Mouse (Mus musculus): ENCODE data around the gene Hs3st4. TPM values are rescaled to one million over a fixed set of nuclear protein-coding genes. Genes with fewer than 3 reads are reported as not detected.

Gene Hs3st4
- polyA plus RNA-seq, 1 experiment from 2014 or later, result 0.06 TPM

DNA sequence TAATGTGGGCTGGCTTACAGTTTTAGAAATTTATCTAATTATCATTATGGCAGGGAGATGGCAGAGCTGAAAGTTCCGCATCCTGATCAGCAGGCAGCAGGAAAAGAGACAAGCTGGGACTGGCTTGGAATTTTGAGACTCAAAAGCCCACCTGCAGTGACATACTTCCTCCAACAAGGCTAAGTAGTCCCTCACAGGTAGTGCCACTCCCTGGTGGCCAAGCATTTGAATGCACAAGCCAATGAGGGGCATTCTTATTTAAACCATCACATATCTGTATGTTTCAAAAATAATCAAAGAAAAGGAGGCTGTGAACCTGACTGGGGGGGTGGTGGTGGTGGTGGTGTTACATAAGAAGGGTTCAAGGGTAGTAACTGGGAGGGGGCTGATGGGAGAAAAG, 101.1 kb downstream of the Hs3st4 start:
- H3K4me2 ChIP-seq (replicated peaks; ENCODE audit: low read depth, low read length), result no peak overlapping the region
- WGBS, result 79% methylated on average over 1 of the region's 1 CpGs
- no peaks in the 10 kb centered on the region for H3K36me3 ChIP-seq (ENCODE audit: insufficient read depth, low read length)
- no peak overlapping the region for H3K4me3 ChIP-seq (ENCODE audit: low read length)
- H3K9me3 ChIP-seq (ENCODE audit: low read length), result peaks cover 4% of the 10 kb centered on the region; the same call in 1 of the 2 replicates
- no peak overlapping the region for H3K27ac ChIP-seq (ENCODE audit: low read length)
- H3K9ac ChIP-seq (replicated peaks; ENCODE audit: low read length), result no peak overlapping the region
- no peaks in the 10 kb centered on the region for H3K27me3 ChIP-seq (ENCODE audit: insufficient read depth, low read length)
- no peak for ATAC-seq (ENCODE audit: low FRiP score, low TSS enrichment)
- H3K4me1 ChIP-seq (ENCODE audit: insufficient read depth, low read length), result no peaks in the 10 kb centered on the region

DNA sequence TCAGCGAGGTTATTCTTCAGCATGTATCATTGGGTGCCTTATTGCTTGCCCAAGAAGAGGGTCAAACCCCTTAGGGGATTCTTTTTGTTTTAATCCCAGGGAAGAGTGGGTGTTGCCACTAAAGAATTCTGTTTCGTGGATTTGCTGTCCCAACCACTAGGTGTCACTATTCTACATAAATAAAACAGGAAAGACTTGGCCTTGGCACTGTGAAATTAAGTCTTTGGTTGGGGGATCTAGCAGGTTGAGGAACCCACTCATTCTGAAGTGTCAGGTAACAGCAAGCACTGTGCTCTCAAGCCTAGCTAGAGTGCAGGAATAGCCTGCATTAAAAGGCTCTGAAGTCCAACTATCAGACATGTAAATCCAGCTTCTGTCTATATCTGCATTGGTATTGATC, 146.3 kb downstream of the Hs3st4 start:
- Histone ChIP-seq H3K36me3 (ENCODE audit: insufficient read depth, low read length) (no peaks in the 10 kb centered on the region), H3K27me3 (ENCODE audit: insufficient read depth, low read length) (no peaks in the 10 kb centered on the region), H3K4me1 (ENCODE audit: insufficient read depth, low read length) (no peaks in the 10 kb centered on the region), H3K9ac (replicated peaks; ENCODE audit: low read length) (no peak overlapping the region), H3K4me3 (ENCODE audit: low read length) (no peak overlapping the region), H3K27ac (ENCODE audit: low read length) (no peak overlapping the region), H3K9me3 (ENCODE audit: low read length) (no peaks in the 10 kb centered on the region), H3K4me2 (replicated peaks; ENCODE audit: low read depth, low read length) (no peak overlapping the region)
- ATAC-seq (ENCODE audit: low FRiP score, low TSS enrichment), result no peak
- WGBS, result 6% methylated on average over 2 of the region's 2 CpGs

DNA sequence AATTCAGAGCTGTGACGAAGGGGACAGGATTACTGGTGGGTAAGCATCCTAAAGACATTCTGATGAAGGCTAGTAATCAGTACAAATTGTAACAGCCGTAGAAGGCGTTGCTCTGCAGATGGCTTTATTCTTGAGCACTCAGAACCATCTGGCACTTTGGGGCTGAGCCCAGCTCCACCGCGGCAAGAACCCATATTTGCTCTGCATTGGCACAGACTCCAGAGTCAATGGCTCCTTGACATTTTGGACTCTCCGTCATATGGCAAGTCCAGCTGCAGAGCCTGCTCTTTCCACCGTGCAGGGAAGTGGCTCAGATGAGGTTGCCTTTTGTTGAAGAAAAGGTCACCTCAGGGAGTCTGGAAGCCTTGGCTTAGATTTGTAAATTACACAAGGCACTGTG, 148.6 kb downstream of the Hs3st4 start:
- ATAC-seq (ENCODE audit: low FRiP score, low TSS enrichment), result no peak
- no peaks in the 10 kb centered on the region for H3K9me3 ChIP-seq (ENCODE audit: low read length)

DNA sequence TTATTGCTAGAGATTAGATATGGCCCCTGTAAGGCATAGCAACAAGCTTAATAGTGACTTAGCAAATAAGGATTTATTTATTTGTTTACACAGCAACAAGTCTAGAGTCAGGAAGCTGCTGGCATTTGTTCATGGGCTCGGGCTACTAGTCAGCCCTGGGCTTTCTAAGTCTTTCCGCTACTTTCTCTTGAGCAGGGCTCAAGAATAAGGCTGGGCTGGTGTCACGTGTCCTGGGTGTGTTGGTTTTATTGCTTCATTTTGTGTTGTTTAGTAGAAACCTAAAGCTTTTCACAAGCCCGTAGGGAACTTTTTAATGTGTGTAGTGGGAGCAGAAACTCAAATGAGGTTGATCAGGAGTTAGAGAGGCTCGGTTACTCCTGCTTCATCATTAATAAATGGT, 153.5 kb downstream of the Hs3st4 start:
- ATAC-seq (ENCODE audit: low FRiP score, low TSS enrichment), result no peak
- H3K9ac ChIP-seq (replicated peaks; ENCODE audit: low read length), result no peak overlapping the region
- H3K4me2 ChIP-seq (replicated peaks; ENCODE audit: low read depth, low read length), result no peak overlapping the region
- H3K4me3 ChIP-seq (ENCODE audit: low read length), result no peak overlapping the region
- WGBS, result 53% methylated on average over 5 of the region's 5 CpGs
- no peaks in the 10 kb centered on the region for H3K27me3 ChIP-seq (ENCODE audit: insufficient read depth, low read length)
- no peak overlapping the region for H3K27ac ChIP-seq (ENCODE audit: low read length)
- no peaks in the 10 kb centered on the region for H3K9me3 ChIP-seq (ENCODE audit: low read length)
- H3K4me1 ChIP-seq (ENCODE audit: insufficient read depth, low read length), result no peaks in the 10 kb centered on the region
- H3K36me3 ChIP-seq (ENCODE audit: insufficient read depth, low read length), result no peaks in the 10 kb centered on the region

More for the DNA sequence above, 148.6 kb downstream of the Hs3st4 start:
- Histone ChIP-seq H3K27me3 (ENCODE audit: insufficient read depth, low read length) (no peaks in the 10 kb centered on the region), H3K4me3 (ENCODE audit: low read length) (no peak overlapping the region), H3K4me1 (ENCODE audit: insufficient read depth, low read length) (no peaks in the 10 kb centered on the region), H3K9ac (replicated peaks; ENCODE audit: low read length) (no peak overlapping the region), H3K27ac (ENCODE audit: low read length) (no peak overlapping the region), H3K36me3 (ENCODE audit: insufficient read depth, low read length) (no peaks in the 10 kb centered on the region), H3K4me2 (replicated peaks; ENCODE audit: low read depth, low read length) (no peak overlapping the region)
- 70% methylated on average over 7 of the region's 7 CpGs for WGBS

DNA sequence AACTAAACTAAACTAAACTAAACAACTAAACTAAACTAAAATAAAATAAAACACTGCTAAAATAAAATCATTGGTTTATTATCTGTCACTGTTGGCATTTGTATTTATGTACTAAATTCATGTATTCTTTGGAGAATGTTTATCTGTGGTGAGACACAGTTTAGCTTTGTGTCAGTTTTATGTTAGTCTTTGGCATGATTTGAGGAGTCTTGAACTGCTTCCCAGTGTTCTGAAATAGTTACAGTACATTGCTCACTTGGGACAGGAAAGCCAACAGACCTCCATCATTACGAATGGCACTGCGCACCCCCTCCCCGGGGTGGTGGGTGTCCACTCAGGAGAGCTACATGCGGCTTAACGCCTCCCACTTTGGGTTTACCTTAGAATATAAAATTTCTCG, 158.6 kb downstream of the Hs3st4 start:
- Histone ChIP-seq H3K4me3 (ENCODE audit: low read length) (no peak overlapping the region), H3K4me2 (replicated peaks; ENCODE audit: low read depth, low read length) (no peak overlapping the region), H3K4me1 (ENCODE audit: insufficient read depth, low read length) (no peaks in the 10 kb centered on the region), H3K27ac (ENCODE audit: low read length) (no peak overlapping the region), H3K27me3 (ENCODE audit: insufficient read depth, low read length) (no peaks in the 10 kb centered on the region), H3K9ac (replicated peaks; ENCODE audit: low read length) (no peak overlapping the region), H3K36me3 (ENCODE audit: insufficient read depth, low read length) (no peaks in the 10 kb centered on the region), H3K9me3 (ENCODE audit: low read length) (no peaks in the 10 kb centered on the region)
- WGBS, result 60% methylated on average over 6 of the region's 6 CpGs
- peak; percentile 51; the same call in 1 of the 2 replicates for ATAC-seq (ENCODE audit: low FRiP score, low TSS enrichment)

DNA sequence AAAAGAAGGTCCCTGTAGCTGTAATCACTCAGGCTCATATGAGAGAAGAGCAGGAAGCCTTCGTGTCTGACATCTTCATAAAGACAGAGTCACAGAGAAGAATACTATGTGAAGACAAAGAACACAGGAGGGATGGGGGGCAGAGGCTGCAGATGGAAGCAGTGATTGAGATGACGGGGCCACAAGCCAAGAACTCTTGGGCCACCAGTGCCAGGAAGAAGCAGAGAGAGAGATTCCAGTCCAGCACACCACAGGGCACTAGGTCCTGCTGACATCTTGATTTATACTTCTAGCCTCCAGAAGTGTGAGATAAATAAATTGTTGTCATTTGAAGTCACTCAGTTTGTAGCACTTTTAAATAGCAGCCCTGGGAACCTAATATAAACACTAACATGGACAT, 168.2 kb downstream of the Hs3st4 start:
- ATAC-seq (ENCODE audit: low FRiP score, low TSS enrichment), result no peak
- H3K9ac ChIP-seq (replicated peaks; ENCODE audit: low read length), result no peak overlapping the region
- H3K36me3 ChIP-seq (ENCODE audit: insufficient read depth, low read length), result no peaks in the 10 kb centered on the region
- WGBS, result 73% methylated on average over 2 of the region's 2 CpGs
- no peak overlapping the region for H3K4me2 ChIP-seq (replicated peaks; ENCODE audit: low read depth, low read length)
- H3K9me3 ChIP-seq (ENCODE audit: low read length), result no peaks in the 10 kb centered on the region
- H3K27me3 ChIP-seq (ENCODE audit: insufficient read depth, low read length), result no peaks in the 10 kb centered on the region
- no peak overlapping the region for H3K27ac ChIP-seq (ENCODE audit: low read length)
- H3K4me1 ChIP-seq (ENCODE audit: insufficient read depth, low read length), result no peaks in the 10 kb centered on the region
- H3K4me3 ChIP-seq (ENCODE audit: low read length), result no peak overlapping the region

DNA sequence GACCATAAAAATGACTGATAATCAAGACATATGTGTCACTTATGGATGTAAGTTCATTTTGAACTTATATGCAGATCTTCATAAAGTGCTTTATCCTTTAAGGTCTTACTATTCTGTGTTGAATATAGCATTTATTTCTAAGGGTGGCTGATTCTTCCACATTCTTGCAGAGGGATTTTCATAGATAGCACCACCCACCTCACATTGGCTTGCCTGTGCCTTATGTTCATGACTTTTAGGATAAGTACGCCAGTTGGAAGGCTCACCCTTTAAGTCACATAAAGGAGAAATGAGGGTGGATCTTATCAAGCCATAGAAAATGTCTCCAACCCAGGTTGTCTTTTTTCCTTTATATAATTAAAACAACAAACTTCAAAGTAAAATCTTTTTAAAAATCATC, 180.6 kb downstream of the Hs3st4 start:
- no peaks in the 10 kb centered on the region for H3K36me3 ChIP-seq (ENCODE audit: insufficient read depth, low read length)
- no peak overlapping the region for H3K4me2 ChIP-seq (replicated peaks; ENCODE audit: low read depth, low read length)
- H3K4me1 ChIP-seq (ENCODE audit: insufficient read depth, low read length), result no peaks in the 10 kb centered on the region
- H3K9me3 ChIP-seq (ENCODE audit: low read length), result no peaks in the 10 kb centered on the region
- H3K4me3 ChIP-seq (ENCODE audit: low read length), result no peak overlapping the region
- no peak overlapping the region for H3K9ac ChIP-seq (replicated peaks; ENCODE audit: low read length)
- no peak overlapping the region for H3K27ac ChIP-seq (ENCODE audit: low read length)
- ATAC-seq (ENCODE audit: low FRiP score, low TSS enrichment), result no peak
- WGBS, result 93% methylated on average over 1 of the region's 1 CpGs
- no peaks in the 10 kb centered on the region for H3K27me3 ChIP-seq (ENCODE audit: insufficient read depth, low read length)

DNA sequence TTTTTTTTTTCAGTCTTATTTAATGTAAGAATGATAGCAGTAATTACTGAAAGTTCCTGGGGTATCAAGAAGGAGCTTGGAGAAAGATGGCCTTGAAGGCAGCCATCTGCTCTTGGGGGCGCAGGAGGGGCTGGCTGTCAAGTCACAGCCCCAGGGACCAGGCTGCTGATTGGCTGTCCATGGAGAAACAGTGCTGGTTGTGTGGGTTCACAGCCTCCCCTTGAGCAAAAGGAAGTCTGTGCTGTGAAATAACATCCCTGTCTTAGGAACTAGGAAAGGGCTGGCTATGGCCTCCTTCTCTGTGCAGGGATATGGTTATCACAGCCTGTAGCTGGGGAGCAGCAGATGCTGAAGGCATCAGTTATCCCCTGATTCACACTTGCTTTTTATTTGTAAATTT, 183.6 kb downstream of the Hs3st4 start:
- no peaks in the 10 kb centered on the region for H3K36me3 ChIP-seq (ENCODE audit: insufficient read depth, low read length)
- no peak overlapping the region for H3K4me2 ChIP-seq (replicated peaks; ENCODE audit: low read depth, low read length)
- 63% methylated on average over 1 of the region's 1 CpGs for WGBS
- ATAC-seq (ENCODE audit: low FRiP score, low TSS enrichment), result no peak
- H3K27me3 ChIP-seq (ENCODE audit: insufficient read depth, low read length), result no peaks in the 10 kb centered on the region
- H3K4me1 ChIP-seq (ENCODE audit: insufficient read depth, low read length), result no peaks in the 10 kb centered on the region
- H3K4me3 ChIP-seq (ENCODE audit: low read length), result no peak overlapping the region
- no peak overlapping the region for H3K27ac ChIP-seq (ENCODE audit: low read length)
- H3K9ac ChIP-seq (replicated peaks; ENCODE audit: low read length), result no peak overlapping the region
- no peaks in the 10 kb centered on the region for H3K9me3 ChIP-seq (ENCODE audit: low read length)

DNA sequence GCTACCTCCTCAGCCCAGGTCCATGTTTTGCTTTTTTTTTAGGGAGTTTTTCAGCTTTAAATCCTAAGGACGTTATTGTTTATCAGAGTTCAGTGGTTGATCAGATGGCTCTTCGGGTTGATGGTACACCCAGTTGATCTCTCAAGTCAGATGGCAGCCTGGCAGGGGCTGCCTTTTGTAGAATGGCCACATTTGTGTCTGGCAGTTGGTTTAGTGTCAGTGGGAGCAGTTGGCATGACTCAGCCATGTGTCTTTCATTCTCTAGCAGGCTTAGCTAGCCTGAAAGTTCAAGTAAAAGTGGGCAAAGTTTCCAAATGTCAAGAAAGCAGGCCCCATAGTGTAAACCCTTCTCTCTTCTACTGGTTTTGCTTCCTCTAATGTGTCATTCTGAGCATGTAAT, 186.1 kb downstream of the Hs3st4 start:
- Histone ChIP-seq H3K4me2 (replicated peaks; ENCODE audit: low read depth, low read length) (no peak overlapping the region), H3K9me3 (ENCODE audit: low read length) (no peaks in the 10 kb centered on the region), H3K4me3 (ENCODE audit: low read length) (no peak overlapping the region), H3K27me3 (ENCODE audit: insufficient read depth, low read length) (no peaks in the 10 kb centered on the region), H3K27ac (ENCODE audit: low read length) (no peak overlapping the region), H3K4me1 (ENCODE audit: insufficient read depth, low read length) (no peaks in the 10 kb centered on the region), H3K36me3 (ENCODE audit: insufficient read depth, low read length) (no peaks in the 10 kb centered on the region), H3K9ac (replicated peaks; ENCODE audit: low read length) (no peak overlapping the region)
- no peak for ATAC-seq (ENCODE audit: low FRiP score, low TSS enrichment)
- WGBS, result 80% methylated on average over 2 of the region's 2 CpGs

DNA sequence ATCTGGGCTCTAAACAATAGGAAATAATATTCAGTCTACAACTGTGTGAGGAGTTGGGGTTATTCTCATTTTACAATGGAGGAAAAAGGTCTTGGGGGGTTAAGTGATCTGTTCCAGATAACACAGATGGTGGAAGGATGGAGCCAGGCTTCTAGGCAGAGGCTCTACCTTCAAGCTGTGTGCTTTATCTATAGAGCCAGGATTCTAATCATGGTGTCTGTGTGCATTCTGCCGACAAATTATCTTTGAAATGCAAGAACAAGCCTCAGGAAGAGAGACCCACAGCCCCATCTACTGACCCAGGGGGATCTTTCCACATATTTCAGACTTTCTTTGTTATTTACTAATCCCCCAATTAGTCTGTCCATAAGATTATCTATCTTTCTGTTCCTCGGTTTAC, 187.3 kb downstream of the Hs3st4 start:
- no peaks in the 10 kb centered on the region for H3K4me1 ChIP-seq (ENCODE audit: insufficient read depth, low read length)
- no peak for ATAC-seq (ENCODE audit: low FRiP score, low TSS enrichment)
- 68% methylated on average over 2 of the region's 2 CpGs for WGBS

DNA sequence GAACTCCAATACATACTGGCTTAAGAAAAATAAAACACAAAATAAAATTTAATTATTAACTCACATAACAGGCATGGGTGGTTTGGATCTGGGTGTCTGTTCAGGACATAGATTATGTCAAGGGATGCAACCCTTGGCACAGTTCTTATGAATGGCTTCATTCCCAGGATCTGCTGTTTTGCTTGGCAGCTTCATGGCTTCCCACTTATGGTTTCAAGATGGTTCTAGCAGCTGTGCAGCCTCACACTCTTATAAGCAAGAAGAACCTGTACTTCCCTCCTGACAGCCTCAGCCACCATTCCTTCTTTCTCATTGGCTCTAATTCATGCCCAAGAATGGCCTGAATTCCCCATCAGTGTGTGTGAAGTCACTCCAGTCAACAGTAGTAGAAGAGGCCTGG, 189.3 kb downstream of the Hs3st4 start:
- Histone ChIP-seq H3K4me3 (ENCODE audit: low read length) (no peak overlapping the region), H3K4me2 (replicated peaks; ENCODE audit: low read depth, low read length) (no peak overlapping the region), H3K4me1 (ENCODE audit: insufficient read depth, low read length) (no peaks in the 10 kb centered on the region), H3K9me3 (ENCODE audit: low read length) (peaks cover 5% of the 10 kb centered on the region; the same call in 1 of the 2 replicates), H3K27me3 (ENCODE audit: insufficient read depth, low read length) (no peaks in the 10 kb centered on the region), H3K9ac (replicated peaks; ENCODE audit: low read length) (no peak overlapping the region), H3K27ac (ENCODE audit: low read length) (no peak overlapping the region), H3K36me3 (ENCODE audit: insufficient read depth, low read length) (no peaks in the 10 kb centered on the region)
- peak; percentile 46; the same call in 1 of the 2 replicates for ATAC-seq (ENCODE audit: low FRiP score, low TSS enrichment)

More for the DNA sequence above, 187.3 kb downstream of the Hs3st4 start:
- no peaks in the 10 kb centered on the region for H3K27me3 ChIP-seq (ENCODE audit: insufficient read depth, low read length)
- no peaks in the 10 kb centered on the region for H3K36me3 ChIP-seq (ENCODE audit: insufficient read depth, low read length)
- no peak overlapping the region for H3K4me3 ChIP-seq (ENCODE audit: low read length)
- no peaks in the 10 kb centered on the region for H3K9me3 ChIP-seq (ENCODE audit: low read length)
- no peak overlapping the region for H3K4me2 ChIP-seq (replicated peaks; ENCODE audit: low read depth, low read length)
- H3K9ac ChIP-seq (replicated peaks; ENCODE audit: low read length), result no peak overlapping the region
- H3K27ac ChIP-seq (ENCODE audit: low read length), result no peak overlapping the region
